Mouse (Mus musculus) midbrain, embryonic 13.5 days (tissue): ENCODE measurements around the gene Mcm5. TPM values are rescaled to one million over a fixed set of nuclear protein-coding genes. Genes with fewer than 3 reads are reported as not detected.
A peak's percentile ranks its signal among the peaks of the same experiment; 100 is the strongest.

Experiments used
- ATAC-seq: fragments of 200-750 bp; cut with Nextera tagmentation; 2 replicates; pipeline ENCODE4 v1.8.0; 2017; ENCODE audit warnings: mild to moderate bottlenecking, moderate TSS enrichment, moderate library complexity
- H3K27ac ChIP-seq: fragments of 300-500 bp; sonication (generic); 2 replicates; pipeline ENCODE4 v1.5.1; 2015; ENCODE audit warnings: inconsistent platforms, mild to moderate bottlenecking, moderate library complexity
- H3K27me3 ChIP-seq: fragments of 300-500 bp; sonication (generic); 2 replicates; pipeline ENCODE4 v1.6.1; 2015; ENCODE audit warnings: mild to moderate bottlenecking, inconsistent platforms
- H3K36me3 ChIP-seq: fragments of 300-500 bp; sonication (generic); 2 replicates; pipeline ENCODE4 v1.6.1; 2015; ENCODE audit warnings: mild to moderate bottlenecking, inconsistent platforms
- H3K4me1 ChIP-seq: fragments of 300-500 bp; sonication (generic); replicated peaks from 2 replicates; pipeline ENCODE4 v1.6.1; 2015; ENCODE audit warnings: inconsistent platforms
- H3K4me2 ChIP-seq: fragments of 300-500 bp; sonication (generic); replicated peaks from 2 replicates; pipeline ENCODE4 v1.6.1; 2015; ENCODE audit warnings: moderate library complexity, mild to moderate bottlenecking, inconsistent platforms
- H3K4me3 ChIP-seq: fragments of 300-500 bp; sonication (generic); replicated peaks from 2 replicates; pipeline ENCODE4 v1.5.1; 2015; ENCODE audit warnings: mild to moderate bottlenecking, inconsistent platforms
- H3K9ac ChIP-seq: fragments of 300-500 bp; sonication (generic); replicated peaks from 2 replicates; pipeline ENCODE4 v1.6.1; 2015; ENCODE audit warnings: mild to moderate bottlenecking, inconsistent platforms
- H3K9me3 ChIP-seq: fragments of 300-500 bp; sonication (generic); 2 replicates; pipeline ENCODE4 v1.6.1; 2016; ENCODE audit warnings: mild to moderate bottlenecking, inconsistent platforms
- WGBS: fragments of 180-500 bp; shearing (Covaris S2); methylation state at CpG from one replicate; pipeline ENCODE4 v1.1.7; 2015; 5-methylcytosine and 5-hydroxymethylcytosine counted together
- polyA plus RNA-seq: library from polyadenylated mRNA; unstranded; fragments of >200 nt; fragmentation: Nextera tagmentation; extraction: Ambion mirVana; gene quantifications from 2 replicates; pipeline ENCODE4 v1.2.1, GENCODE M21; 2015

Mcm5 gene
- polyA plus RNA-seq, 1 experiment from 2014 or later, result 64.2 TPM

GRCm38 (mm10) chr8:75108527-75109235 lies 688 bp upstream of the Mcm5 start:
- Histone ChIP-seq H3K9me3 (no peaks in the 10 kb centered on the region), H3K9ac (peak overlapping the region; percentile 69), H3K4me2 (peak overlapping the region; percentile 75), H3K4me3 (peak overlapping the region; percentile 80), H3K27me3 (no peaks in the 10 kb centered on the region), H3K4me1 (peaks cover 21% of the 10 kb centered on the region), H3K27ac (peak overlapping the region; percentile 84), H3K36me3 (peaks cover 19% of the 10 kb centered on the region)
- WGBS, result under 1% methylated on average over 9 of the region's 9 CpGs
- ATAC-seq, result peak; percentile 78

GRCm38 (mm10) chr8:75110093-75110492 lies 724 bp downstream of the Mcm5 start:
- no peak overlapping the region for H3K27ac ChIP-seq
- no peaks in the 10 kb centered on the region for H3K27me3 ChIP-seq
- 22% methylated on average over 13 of the region's 13 CpGs for WGBS
- no peaks in the 10 kb centered on the region for H3K9me3 ChIP-seq
- H3K36me3 ChIP-seq, result peaks cover 33% of the 10 kb centered on the region
- H3K4me2 ChIP-seq, result peak overlapping the region; percentile 91
- peak overlapping the region; percentile 80 for H3K4me3 ChIP-seq
- no peak for ATAC-seq
- H3K4me1 ChIP-seq, result peaks cover 21% of the 10 kb centered on the region
- H3K9ac ChIP-seq, result peak overlapping the region; percentile 66

GRCm38 (mm10) chr8:75118505-75118904 lies 9.1 kb downstream of the Mcm5 start:
- ATAC-seq, result no peak
- no peaks in the 10 kb centered on the region for H3K4me1 ChIP-seq
- H3K4me2 ChIP-seq, result no peak overlapping the region
- H3K27me3 ChIP-seq, result no peaks in the 10 kb centered on the region
- H3K4me3 ChIP-seq, result no peak overlapping the region
- 89% methylated on average over 1 of the region's 1 CpGs for WGBS
- peaks cover 93% of the 10 kb centered on the region for H3K36me3 ChIP-seq
- H3K9me3 ChIP-seq, result no peaks in the 10 kb centered on the region
- H3K9ac ChIP-seq, result no peak overlapping the region
- no peak overlapping the region for H3K27ac ChIP-seq

GRCm38 (mm10) chr8:75119287-75119686 lies 9.9 kb downstream of the Mcm5 start:
- 100% methylated on average over 2 of the region's 2 CpGs for WGBS
- no peak for ATAC-seq
- H3K9ac ChIP-seq, result no peak overlapping the region
- H3K9me3 ChIP-seq, result no peaks in the 10 kb centered on the region
- H3K4me1 ChIP-seq, result no peaks in the 10 kb centered on the region
- no peak overlapping the region for H3K4me3 ChIP-seq
- no peak overlapping the region for H3K4me2 ChIP-seq
- no peak overlapping the region for H3K27ac ChIP-seq
- H3K36me3 ChIP-seq, result peaks cover 93% of the 10 kb centered on the region
- no peaks in the 10 kb centered on the region for H3K27me3 ChIP-seq

GRCm38 (mm10) chr8:75119747-75120146 lies 10.4 kb downstream of the Mcm5 start:
- H3K36me3 ChIP-seq, result peaks cover 92% of the 10 kb centered on the region
- H3K4me2 ChIP-seq, result no peak overlapping the region
- no peaks in the 10 kb centered on the region for H3K27me3 ChIP-seq
- H3K9ac ChIP-seq, result no peak overlapping the region
- no peaks in the 10 kb centered on the region for H3K9me3 ChIP-seq
- no peak for ATAC-seq
- H3K4me3 ChIP-seq, result no peak overlapping the region
- no peak overlapping the region for H3K27ac ChIP-seq
- WGBS, result 96% methylated on average over 2 of the region's 2 CpGs
- no peaks in the 10 kb centered on the region for H3K4me1 ChIP-seq

- Histone ChIP-seq H3K4me3 (no peak overlapping the region), H3K36me3 (peaks cover 66% of the 10 kb centered on the region), H3K9ac (no peak overlapping the region), H3K4me2 (no peak overlapping the region), H3K9me3 (no peaks in the 10 kb centered on the region), H3K4me1 (no peaks in the 10 kb centered on the region), H3K27me3 (no peaks in the 10 kb centered on the region), H3K27ac (no peak overlapping the region)
- no peak for ATAC-seq
- 89% methylated on average over 1 of the region's 1 CpGs for WGBS
These were observed 18.0 kb downstream of the Mcm5 start for GRCm38 (mm10) chr8:75127406-75127805.

- ATAC-seq, result no peak
- peaks cover 18% of the 10 kb centered on the region for H3K36me3 ChIP-seq
- no peaks in the 10 kb centered on the region for H3K4me1 ChIP-seq
- no peak overlapping the region for H3K9ac ChIP-seq
- H3K4me3 ChIP-seq, result no peak overlapping the region
- no peak overlapping the region for H3K4me2 ChIP-seq
- WGBS, result 12% methylated on average over 3 of the region's 3 CpGs
- H3K27ac ChIP-seq, result no peak overlapping the region
- no peaks in the 10 kb centered on the region for H3K27me3 ChIP-seq
- H3K9me3 ChIP-seq, result no peaks in the 10 kb centered on the region
These were observed 23.1 kb downstream of the Mcm5 start for GRCm38 (mm10) chr8:75132485-75132884.

GRCm38 (mm10) chr8:75133399-75133798 lies 24.0 kb downstream of the Mcm5 start:
- no peak for ATAC-seq

GRCm38 (mm10) chr8:75134603-75135391 lies 25.4 kb downstream of the Mcm5 start:
- H3K27ac ChIP-seq, result no peak overlapping the region
- H3K9me3 ChIP-seq, result no peaks in the 10 kb centered on the region
- no peak overlapping the region for H3K4me3 ChIP-seq
- no peak overlapping the region for H3K9ac ChIP-seq
- 0 out of 2 replicates have a peak, but pooled peaks cover 4% of the 10 kb centered on the region for H3K36me3 ChIP-seq
- no peak overlapping the region for H3K4me2 ChIP-seq
- no peaks in the 10 kb centered on the region for H3K27me3 ChIP-seq
- ATAC-seq, result 0 out of 2 replicates have a peak, but pooled peaks have one; percentile 17
- H3K4me1 ChIP-seq, result no peaks in the 10 kb centered on the region
- WGBS, result 56% methylated on average over 2 of the region's 2 CpGs

More at GRCm38 (mm10) chr8:75133399-75133798, 24.0 kb downstream of the Mcm5 start:
- H3K27ac ChIP-seq, result no peak overlapping the region
- H3K4me1 ChIP-seq, result no peaks in the 10 kb centered on the region
- H3K4me2 ChIP-seq, result no peak overlapping the region
- WGBS, result 62% methylated on average over 2 of the region's 2 CpGs
- peaks cover 14% of the 10 kb centered on the region for H3K36me3 ChIP-seq
- H3K9me3 ChIP-seq, result no peaks in the 10 kb centered on the region
- H3K4me3 ChIP-seq, result no peak overlapping the region
- H3K9ac ChIP-seq, result no peak overlapping the region
- no peaks in the 10 kb centered on the region for H3K27me3 ChIP-seq

- Histone ChIP-seq H3K4me3 (no peak overlapping the region), H3K9ac (no peak overlapping the region), H3K27me3 (no peaks in the 10 kb centered on the region), H3K36me3 (no peaks in the 10 kb centered on the region), H3K27ac (peak overlapping the region; percentile 39; the same call in 1 of the 2 replicates), H3K4me1 (no peaks in the 10 kb centered on the region), H3K4me2 (no peak overlapping the region), H3K9me3 (no peaks in the 10 kb centered on the region)
- no peak for ATAC-seq
- 63% methylated on average over 1 of the region's 1 CpGs for WGBS
These were observed 26.4 kb downstream of the Mcm5 start for GRCm38 (mm10) chr8:75135756-75136155.

- no peaks in the 10 kb centered on the region for H3K36me3 ChIP-seq
- H3K9ac ChIP-seq, result no peak overlapping the region
- H3K27me3 ChIP-seq, result no peaks in the 10 kb centered on the region
- no peaks in the 10 kb centered on the region for H3K4me1 ChIP-seq
- ATAC-seq, result no peak
- no peak overlapping the region for H3K4me2 ChIP-seq
- H3K9me3 ChIP-seq, result no peaks in the 10 kb centered on the region
- H3K27ac ChIP-seq, result no peak overlapping the region
- no peak overlapping the region for H3K4me3 ChIP-seq
- 79% methylated on average over 2 of the region's 2 CpGs for WGBS
These were observed 26.9 kb downstream of the Mcm5 start for GRCm38 (mm10) chr8:75136256-75136655.

- H3K9me3 ChIP-seq, result no peaks in the 10 kb centered on the region
- no peaks in the 10 kb centered on the region for H3K4me1 ChIP-seq
- no peak overlapping the region for H3K4me3 ChIP-seq
- ATAC-seq, result no peak
- no peak overlapping the region for H3K27ac ChIP-seq
- H3K4me2 ChIP-seq, result no peak overlapping the region
- no peaks in the 10 kb centered on the region for H3K27me3 ChIP-seq
- H3K9ac ChIP-seq, result no peak overlapping the region
- WGBS, result 46% methylated on average over 3 of the region's 3 CpGs
- no peaks in the 10 kb centered on the region for H3K36me3 ChIP-seq
These were observed 28.2 kb downstream of the Mcm5 start for GRCm38 (mm10) chr8:75137536-75137935.
